Mouse (Mus musculus): ENCODE measurements around the gene Apoc4.

GRCm38 (mm10) chr7:19678901-19679300 is 2.4 kb downstream of the Apoc4 start:
- TF ChIP-seq CTCF (IDR thresholded peaks at IDR 0.05; ENCODE audit: control insufficient read depth, insufficient read depth, low read length) (no peak), POLR2A (IDR thresholded peaks at IDR 0.05; ENCODE audit: borderline replicate concordance, control insufficient read depth, low read depth, low read length) (no peak)

Data from bone marrow, adult 2 months (tissue).